Mouse (Mus musculus) lung, postnatal 10 days (tissue): ENCODE data around the gene Rexo1.
"Not testable (repeated sequence)": the region's sequence is repeated elsewhere in the genome, so short reads cannot be mapped to it uniquely, and the experiment has no call there.

ENCODE experiments used
- DNase-seq: peaks from one replicate; pipeline ENCODE4 v3.0.0; 2021

Gene Rexo1

DNA sequence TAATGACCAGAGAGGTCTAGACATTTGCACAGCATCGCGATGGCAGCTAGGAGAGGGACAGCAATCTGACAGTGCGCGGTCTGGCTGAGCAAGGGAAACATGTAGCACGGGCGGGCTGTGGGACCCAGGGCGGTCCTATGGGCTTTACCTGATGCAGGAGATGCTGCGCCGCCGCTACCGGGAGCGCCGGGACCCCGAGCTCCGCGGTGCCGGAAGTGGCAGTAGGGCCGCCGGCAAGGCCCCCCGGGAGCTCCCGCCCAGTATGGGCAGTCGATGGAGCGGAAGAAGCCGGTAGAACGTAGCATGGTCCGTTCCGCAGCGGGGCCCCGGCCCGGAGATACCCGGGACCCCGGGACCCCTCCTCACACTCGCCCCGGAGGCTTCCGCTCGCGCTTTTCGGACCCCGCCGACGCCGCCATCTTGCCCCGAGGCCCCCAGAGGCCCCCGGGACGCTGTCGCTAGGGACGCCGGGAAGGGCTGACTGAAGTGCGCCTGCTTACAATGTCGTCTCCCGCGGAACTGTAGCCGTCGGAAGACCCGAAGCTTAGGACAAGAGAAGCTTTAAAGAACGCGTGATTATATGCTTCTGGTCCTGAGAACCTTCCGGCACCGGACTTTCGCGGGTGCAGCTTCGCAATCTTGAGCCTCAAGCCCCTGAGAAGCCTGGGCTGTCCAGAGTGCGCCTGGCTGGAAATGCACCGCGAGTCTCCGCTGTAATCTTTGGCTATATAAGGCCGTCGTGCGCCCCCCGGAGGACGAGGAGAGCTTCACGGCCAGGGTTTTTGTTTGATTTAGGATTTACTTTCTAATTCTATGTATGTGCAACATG is at the start of gene Rexo1:
TSS of gene Rexo1 (minus strand) at position 445 of the 829 bp plus-strand sequence.
- peak; percentile 96 for DNase-seq

DNA sequence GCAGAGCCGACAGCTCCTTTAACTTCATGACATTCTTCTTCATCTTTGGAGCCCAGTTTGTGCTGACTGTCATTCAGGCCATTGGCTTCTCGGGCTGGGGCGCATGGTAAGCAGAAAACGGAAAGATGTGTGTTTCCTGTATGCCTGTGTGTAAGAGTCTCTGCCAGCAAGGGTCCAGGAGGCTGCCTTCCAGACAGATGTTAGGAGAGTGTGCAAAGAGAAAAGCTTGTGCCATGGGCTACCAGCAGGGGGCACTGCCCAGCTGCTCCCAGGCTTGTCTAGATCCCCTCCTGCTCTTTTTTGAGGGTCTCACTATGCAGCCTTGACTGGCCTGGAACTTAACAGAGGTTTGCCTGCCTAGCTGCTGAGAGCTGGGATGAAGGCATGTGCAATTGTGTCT is 49.7 kb upstream of the Rexo1 start:
- peak; percentile 72 for DNase-seq

DNA sequence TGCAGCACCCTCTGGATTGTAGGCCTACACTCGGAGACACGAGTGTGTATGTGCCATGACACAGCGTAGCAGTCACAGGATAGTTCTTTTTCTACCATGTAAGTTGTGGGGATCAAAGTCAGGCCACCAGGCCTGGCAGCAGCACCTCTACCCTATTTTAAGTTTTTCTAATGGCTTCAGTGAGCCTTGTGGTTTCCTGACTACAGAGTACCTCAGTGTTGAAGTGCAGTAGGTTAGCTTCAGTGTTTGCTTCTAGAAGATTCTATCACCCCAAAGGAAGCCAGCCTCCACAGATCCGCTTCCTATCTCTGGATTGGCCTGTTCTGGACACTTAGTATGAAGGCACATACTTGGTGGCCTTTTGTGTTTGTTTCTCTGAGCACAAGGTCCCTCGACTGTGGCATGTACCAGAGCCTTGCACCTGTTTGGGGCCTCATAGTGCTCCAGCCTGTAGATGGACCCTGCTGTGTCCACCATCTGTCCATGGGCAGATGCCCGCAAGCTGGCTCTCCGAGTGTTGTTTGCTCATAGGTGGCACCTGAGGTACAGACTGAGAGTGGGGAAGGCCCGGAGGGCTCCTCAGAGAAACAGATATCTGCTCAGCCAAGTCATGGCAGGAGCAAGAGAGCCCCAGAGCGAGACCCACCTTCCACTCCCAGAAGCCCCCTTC is 48.9 kb upstream of the Rexo1 start:
- DNase-seq: no peak

DNA sequence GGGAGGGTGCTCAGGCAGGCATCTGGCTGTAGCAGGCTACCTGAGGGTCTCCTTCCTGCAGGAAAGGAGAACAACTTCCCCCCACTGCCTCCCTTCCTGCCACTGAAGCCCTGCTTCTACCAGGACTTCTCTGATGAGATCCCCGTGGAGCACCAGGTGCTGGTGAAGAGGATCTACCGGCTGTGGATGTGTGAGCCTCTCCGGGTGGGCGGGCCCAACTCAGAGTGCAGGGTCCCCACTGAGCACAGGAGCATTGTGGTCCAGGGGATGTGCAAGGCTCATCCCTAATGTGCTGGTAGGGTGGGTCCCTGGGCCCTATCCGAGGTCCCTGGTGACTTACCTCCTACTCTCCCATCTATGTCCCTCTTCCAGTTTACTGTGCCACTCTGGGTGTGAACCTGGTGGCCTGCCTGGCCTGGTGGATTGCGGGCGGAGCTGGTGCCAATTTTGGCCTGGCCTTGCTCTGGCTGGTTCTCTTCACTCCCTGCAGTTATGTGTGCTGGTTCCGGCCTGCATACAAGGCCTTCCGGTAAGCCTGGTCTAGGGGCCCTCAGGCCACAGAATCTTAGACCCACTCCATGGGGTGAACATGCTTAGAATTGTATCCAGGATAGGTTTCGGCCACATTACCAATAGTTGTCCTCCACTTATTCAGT is 48.0 kb upstream of the Rexo1 start:
- no peak for DNase-seq

DNA sequence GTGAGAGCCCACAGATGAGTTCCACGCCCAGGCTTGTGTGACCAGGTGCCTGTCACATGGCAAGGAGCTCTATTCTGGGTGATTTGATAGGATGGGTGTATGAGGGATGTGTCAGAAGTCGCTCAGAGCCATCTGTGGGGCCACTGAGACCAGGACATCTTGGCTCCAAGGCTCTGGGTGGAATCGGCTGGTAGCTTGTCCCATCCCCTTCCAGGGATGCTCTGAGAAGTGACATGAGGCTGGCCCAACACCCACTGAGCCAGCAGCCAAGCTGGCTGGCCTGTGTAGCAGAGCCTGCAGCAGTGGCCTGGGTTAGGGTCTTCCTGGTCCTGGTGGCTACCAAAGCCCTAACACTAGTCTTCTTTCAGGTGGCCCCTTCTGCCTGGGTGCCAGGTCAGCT is 47.1 kb upstream of the Rexo1 start:
- no peak for DNase-seq

DNA sequence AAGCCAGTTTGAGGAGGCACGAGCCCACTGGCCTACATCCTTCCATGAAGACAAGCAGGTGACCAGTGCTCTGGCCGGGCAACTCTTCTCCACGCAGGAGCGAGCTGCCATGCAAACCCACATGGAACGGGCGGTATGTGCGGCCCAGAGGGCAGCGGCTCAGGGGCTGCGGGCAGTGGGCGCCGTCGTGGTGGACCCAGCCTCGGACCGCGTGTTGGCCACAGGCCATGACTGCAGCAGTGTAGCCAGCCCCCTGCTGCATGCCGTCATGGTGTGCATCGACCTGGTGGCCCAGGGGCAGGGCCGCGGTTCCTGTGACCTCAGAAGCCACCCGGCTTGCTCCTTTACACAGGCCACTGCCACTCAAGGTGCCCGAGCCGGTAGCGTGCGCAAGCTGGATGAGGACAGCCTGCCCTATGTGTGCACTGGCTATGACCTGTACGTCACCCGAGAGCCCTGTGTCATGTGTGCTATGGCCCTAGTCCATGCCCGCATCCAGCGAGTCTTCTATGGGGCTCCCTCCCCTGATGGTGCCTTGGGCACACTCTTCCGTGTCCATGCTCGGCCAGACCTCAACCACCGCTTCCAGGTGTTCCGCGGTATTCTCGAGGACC is 45.5 kb upstream of the Rexo1 start:
- DNase-seq: no peak

DNA sequence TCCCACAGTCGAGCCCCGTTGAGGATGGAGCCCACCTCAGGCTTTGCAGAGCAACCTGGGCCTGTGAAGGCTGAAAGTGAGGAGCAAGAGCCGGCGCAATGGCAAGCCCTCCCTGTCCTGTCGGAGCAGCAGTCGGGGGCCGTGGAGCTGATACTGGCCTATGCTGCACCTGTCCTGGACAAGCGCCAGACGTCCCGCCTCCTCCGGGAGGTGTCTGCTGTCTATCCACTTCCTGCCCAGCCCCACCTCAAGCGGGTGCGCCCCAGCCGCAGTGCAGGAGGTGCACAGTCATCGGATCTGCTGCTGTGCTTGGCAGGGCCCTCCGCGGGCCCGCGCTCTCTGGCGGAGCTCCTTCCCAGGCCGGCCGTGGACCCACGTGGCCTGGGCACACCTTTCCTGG is 44.9 kb upstream of the Rexo1 start:
- DNase-seq: no peak

DNA sequence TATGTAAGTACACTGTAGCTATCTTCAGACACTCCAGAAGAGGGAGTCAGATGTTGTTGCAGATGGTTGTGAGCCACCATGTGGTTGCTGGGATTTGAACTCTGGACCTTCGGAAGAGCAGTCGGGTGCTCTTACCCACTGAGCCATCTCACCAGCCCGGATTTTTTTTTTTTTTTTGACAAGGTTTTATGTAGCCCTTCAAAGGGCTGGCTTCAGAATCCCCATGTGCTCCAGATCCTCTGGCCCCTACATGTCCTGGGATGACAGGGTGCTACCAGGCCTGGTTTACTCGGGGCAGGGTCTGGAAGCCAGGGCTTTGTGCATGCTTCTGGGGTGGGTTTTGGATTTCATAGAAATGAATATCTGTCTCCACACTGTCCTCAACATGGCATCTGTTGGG is 44.4 kb upstream of the Rexo1 start, which contains the start of gene Gm49322:
TSS of gene Gm49322 (plus strand) at position 301 of the 400 bp plus-strand sequence.
- not testable (repeated sequence) for DNase-seq

DNA sequence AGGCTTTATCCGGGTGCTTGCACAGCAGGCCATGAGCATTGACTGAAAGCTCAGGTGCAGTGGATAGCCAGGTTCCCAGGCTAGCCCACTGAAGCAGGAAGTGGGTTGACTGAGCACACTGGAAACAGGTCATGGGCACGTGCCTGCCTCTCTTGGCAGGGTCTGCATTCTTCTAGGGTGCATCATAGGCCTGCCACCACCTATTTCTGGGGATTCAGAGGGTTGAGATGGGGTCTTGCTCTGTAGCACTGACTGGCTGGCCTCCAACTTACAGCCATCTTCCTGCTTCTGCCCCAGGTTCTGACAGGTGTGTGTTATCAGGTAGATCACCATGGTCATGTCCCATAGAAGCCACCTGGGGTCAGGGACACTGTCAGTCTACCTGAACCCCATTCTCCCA is 43.6 kb upstream of the Rexo1 start:
- DNase-seq: no peak

DNA sequence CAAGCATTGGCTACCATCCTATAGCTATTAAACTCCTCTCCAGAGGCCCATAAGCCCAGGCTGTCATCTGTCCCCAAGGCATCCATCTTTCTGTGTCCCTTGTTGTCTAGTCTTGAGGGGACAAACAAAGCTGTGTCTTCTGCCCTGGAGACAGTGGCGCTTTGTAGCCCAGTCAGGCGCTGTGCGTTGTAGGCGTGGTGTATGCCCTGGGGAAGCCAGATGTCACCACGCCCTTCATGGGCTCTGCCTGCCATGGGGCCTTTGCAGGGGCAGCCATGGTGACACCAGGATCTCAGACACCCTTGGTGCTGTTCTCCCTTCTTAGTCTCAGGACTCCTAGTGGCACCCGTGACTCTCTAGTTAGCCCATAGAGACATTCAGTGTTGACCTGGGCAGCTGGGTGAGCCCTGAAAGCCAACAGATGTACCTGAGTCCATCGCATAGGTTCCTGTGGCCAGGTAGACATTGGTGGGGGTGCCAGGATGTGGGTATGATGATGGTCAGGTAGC is 42.7 kb upstream of the Rexo1 start:
- DNase-seq: no peak

DNA sequence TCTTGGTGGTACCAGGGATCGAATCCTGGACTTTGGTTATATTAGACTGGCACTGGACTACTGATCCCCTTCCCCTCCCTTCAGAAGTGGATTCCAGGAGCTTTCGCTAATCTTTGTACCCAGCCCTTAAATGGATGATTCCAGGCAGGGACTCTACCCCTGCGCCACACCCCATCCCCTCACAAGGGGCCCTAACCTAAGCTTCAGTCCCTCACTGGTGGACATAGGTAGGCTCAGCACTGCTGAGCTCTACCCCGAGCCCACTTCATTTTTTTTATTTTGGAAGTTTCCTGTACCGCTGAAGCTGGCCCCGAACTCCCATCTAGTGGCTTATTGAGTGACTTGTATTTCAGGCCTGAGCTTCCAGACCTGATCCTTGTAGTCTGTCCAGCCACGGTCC is 42.0 kb upstream of the Rexo1 start:
- DNase-seq: no peak

DNA sequence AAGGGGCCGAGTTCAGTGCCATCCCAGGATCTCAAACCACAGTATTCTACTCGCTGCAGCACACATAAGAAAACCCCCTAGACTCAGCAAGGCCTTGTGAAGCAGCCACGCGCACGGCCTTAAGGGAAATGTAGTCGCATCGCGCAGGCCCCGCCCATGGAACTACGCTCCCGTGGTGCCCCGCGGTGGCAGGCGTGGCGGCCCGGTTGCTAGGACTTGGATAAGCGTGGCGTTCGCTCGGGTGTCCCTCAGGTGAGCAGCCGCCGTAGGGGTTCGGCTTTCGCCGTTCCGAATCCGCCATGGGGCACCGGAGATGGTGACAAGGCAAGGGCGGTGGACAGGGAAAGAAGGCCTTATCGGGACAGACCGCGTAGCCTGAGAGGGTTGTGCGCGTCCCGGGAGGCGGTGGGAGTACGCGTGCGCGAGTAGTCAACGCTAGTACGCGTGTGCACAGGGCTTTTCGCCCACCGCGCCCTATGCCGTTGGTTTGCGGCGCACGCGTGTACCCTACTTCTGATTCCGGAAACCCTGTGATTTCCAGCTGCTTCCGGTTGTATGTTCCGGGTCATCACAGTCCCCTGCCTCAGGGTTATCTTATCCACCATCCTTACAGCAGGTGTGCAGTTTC is 41.5 kb upstream of the Rexo1 start, which contains the start of the genes Scamp4 and Adat3:
TSS of gene Scamp4 (plus strand) at position 175 of the 628 bp plus-strand sequence.
TSS of gene Adat3 (plus strand) at position 183 of the 628 bp plus-strand sequence.
- DNase-seq: peak; percentile 97

DNA sequence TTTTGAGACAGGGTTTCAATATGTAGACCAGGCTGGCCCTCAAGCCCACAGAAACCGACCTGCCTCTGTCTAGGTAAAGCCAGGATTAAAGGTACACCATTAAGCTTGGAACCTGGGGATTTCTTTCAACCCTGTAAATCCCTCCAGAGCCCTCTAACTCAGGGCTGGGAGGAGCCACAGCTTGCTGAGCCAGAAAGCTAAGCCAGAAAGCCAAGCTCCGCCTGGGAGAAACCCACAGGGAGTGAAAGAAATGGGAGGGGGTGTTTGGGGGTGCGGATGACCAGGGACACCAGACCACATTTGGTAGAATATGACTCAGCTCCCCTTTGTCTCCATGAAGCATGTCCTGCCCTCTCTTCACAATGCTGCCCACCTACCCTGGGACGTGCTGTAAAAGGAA is 35.0 kb upstream of the Rexo1 start:
- no peak for DNase-seq

DNA sequence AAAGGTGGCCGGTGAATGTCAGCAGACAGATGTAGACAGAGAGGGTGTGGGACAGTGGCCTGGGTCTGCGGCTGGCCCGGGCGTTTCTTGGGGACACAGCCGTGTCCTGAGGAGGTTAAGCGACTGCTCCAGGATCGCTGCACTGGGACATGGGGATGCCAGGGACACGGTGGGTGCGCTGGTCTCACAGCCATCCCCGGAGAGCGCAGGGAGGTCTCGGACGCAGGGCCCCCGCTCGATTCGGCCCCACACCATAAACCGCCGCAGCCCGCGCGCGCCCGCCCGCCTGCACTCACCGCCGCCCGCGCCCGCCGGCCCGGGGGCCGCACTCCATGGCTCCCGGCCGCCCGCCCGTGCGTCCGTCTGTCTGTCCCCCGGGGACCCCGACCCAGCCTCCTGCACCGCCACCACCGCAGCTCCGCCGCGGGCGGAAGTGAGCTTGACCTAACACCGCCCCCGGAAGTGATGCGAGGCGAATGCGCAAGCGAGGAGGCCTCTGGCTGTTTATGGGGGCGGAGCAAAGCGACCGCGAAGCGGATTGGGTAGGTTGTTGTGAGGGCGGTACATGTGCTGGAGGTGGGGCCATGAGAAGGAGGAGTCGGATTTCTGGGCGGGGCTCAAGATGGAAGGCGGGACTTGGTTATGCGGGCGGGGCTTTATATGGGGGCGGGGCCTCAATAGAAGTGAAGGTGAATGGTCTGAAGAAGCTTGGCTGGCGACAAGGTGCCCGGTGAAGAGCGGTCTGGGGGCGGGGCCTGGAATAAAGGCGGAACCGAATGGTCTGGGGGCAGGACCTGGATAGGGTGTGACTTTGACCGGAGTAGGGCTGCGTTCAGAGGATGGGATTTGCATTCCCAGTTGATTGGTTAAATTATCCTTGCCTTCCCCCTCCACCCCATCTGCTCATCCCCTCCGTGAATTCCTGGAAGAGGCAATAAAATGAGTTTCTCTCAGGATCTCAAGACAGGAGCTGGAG is 28.8 kb upstream of the Rexo1 start, which contains the start of gene Abhd17a:
TSS of gene Abhd17a (minus strand) at position 463 of the 976 bp plus-strand sequence.
- DNase-seq: peak; percentile 99

DNA sequence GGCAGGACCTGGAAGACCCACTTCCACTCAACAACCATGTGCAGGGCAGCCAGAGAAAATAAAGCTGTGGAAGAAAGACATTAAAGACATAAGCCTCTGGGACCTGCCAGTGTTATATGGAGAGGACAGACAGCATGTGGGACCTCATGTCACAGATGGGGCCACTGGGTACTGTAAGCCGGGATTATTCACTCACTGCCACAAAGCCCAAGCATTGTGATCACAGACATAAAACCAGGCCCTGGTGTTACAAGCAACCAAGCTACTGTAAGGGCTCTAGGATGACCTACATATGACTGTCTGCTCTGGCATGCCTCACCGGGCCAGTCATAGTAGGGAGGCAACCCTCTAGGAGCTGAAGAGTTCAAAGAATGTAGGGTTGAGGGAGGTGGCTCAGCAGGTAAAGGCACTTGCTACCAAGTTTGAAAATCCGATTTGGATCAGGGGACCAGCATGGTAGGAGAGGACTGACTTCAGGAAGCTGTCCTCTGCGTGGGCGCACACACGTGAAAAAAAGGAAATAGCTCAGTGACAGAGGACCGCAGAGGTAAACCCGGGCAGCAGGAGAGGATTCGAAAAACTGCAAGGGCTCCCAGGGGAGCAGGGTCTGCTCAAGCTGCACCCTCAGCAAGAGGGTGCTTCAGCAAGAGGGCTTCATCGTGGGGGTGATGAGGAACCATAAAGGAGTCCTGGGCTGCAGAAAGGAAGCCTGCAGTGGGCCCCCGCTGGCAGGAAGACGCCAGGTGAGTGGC is 27.9 kb upstream of the Rexo1 start:
- no peak for DNase-seq

DNA sequence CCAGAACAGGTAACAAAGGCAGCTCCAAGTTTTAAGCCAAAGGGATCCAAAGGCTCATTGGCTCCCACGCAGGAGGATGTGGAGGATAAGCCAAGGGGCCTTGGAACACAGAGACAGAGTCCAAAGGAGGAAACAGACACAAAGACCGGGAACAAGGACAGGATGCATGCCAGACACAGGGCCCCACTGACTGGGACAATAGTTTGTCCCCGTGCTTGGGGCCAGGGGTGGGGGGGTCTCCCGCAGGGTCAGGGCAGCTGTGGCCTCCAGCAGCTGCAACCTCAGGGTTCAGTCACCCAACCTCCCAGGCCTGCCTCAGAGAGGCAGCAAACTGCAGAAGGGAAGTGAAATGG is 25.9 kb upstream of the Rexo1 start:
- DNase-seq: peak; percentile 73

DNA sequence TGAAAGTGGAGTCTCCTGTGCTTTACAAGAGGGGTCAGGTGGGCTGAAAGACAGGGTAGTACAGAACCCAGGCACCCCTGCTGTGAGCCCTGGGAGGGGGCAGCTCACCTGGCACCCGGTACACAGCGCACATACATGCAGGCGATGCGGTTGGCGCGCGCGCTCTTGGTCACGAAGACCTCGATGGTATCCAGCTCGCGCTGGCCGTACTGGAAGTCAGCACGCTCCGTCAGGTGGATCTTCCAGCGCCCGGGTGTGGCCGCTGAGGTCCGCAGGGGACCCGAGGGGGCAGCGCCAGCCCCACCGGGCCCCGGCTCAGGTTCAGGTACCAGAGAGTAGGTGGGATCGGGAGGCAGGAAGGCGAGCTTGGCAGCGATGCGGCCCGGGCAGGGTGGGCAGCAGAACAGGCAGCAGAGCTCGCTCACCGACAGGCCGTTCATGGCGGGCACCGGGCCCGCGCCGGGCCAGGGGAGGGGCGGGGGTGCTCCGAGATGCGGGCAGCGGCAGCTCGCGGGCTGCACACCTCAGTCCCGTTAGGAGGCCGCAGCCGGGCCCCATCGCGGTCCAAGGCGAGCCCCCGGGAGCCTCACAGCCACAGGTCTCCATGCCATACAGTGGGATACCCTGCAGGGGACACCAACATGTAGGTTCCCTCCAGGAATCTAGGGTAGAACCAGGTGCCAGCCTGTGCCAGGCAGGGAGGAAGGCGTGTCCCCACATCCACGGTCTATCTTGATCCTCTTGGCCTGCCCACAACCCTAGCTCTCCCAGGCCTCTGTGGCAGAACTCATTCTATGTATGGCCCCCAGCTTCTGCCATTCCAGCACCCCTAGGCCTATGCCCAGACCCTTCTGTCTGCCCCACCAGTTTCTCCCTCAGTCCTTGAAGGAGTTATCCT is 25.3 kb upstream of the Rexo1 start:
- no peak for DNase-seq

DNA sequence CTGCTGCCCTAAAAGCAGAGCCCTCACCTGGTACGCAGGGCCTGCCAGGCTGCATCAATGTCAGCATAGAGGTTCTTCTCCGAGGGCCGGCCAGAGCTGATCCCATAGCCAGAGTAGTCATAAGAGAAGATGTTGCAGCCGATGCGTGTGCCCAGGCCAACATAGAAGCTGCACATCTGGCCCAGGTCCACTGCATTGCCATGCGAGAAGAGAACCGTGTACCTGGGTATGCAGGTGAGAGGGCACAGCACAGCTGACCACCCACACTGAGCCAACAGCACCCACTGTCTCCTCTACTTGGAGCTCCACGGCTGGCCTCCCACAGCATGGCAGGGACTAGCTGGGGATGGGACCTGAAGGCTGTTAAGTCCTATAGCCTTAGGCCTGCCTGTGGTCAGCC is 24.2 kb upstream of the Rexo1 start:
- no peak for DNase-seq
